Mouse (Mus musculus) thymus, adult 2 months (tissue): ENCODE results near the gene Ccdc169.

ENCODE experiments used
- CTCF ChIP-seq: fragments of 200-500 bp; IDR thresholded peaks from 2 replicates; pipeline ENCODE4 v1.5.1; 2012; ENCODE audit warnings: mild to moderate bottlenecking, control low read depth, low read length, moderate library complexity, borderline replicate concordance; ENCODE audit not compliant: control insufficient read depth, poor library complexity, insufficient read depth; ENCODE audit errors: extremely low read depth
- POLR2A ChIP-seq: fragments of 200-500 bp; IDR thresholded peaks from 2 replicates; pipeline ENCODE4 v1.6.1; 2012; ENCODE audit warnings: mild to moderate bottlenecking, low read length, control low read depth, moderate library complexity; ENCODE audit not compliant: control insufficient read depth, poor library complexity, insufficient read depth; ENCODE audit errors: extremely low read depth

DNA sequence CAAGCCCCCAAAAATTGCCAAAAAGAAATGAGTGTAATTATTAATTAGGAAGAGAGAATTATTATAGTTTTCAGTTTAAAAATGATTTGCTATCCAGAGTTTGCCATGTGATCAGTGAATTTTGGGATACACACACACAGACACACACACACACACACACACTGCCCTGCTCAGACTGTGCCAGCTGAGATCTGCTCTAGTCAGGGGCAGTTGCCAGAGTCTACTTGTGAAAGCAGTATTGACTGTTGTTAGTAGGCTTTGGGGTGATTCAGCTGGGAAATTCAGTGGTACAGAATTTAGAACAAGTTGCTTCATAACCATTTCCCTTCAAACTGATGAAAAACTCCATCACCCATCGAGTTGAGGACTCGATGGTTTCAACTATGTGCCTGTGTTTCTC lies 10.0 kb downstream of the Ccdc169 start:
- TF ChIP-seq CTCF (no peak), POLR2A (no peak)
